Mouse (Mus musculus) heart, postnatal 0 days (tissue): Measurements from ENCODE around the gene Olfr1443.

Experiments used
- CTCF ChIP-seq: IDR thresholded peaks from 2 replicates; pipeline ENCODE4 v1.5.1; 2016; ENCODE audit warnings: antibody characterized with exemption, control low read depth, low read depth
- EP300 ChIP-seq: IDR thresholded peaks from 2 replicates; pipeline ENCODE4 v1.6.1; 2016; ENCODE audit warnings: antibody characterized with exemption, low read depth

- TF ChIP-seq EP300, result no peak
- no peak for TF ChIP-seq CTCF
Observed at GRCm38 (mm10) chr19:12670139-12670538, 7.8 kb upstream of the Olfr1443 start, which contains the start of gene Olfr1442.
